Mouse (Mus musculus): Measurements from ENCODE around the gene 4930519P11Rik. TPM values are rescaled to one million over a fixed set of nuclear protein-coding genes. Genes with fewer than 3 reads are reported as not detected.

The 4930519P11Rik gene
- polyA plus RNA-seq, 1 experiment from 2014 or later = 0.35 TPM

GRCm38 (mm10) chr2:154577744-154578067 is 35.5 kb downstream of the 4930519P11Rik start:
- Histone ChIP-seq H3K4me1 (peaks cover 11% of the 10 kb centered on the region), H3K27me3 (replicated peaks) (no peaks in the 10 kb centered on the region), H3K9ac (replicated peaks) (no peak overlapping the region), H3K4me2 (no peak overlapping the region), H3K9me3 (replicated peaks) (no peaks in the 10 kb centered on the region), H3K36me3 (no peaks in the 10 kb centered on the region), H3K4me3 (replicated peaks) (no peak overlapping the region), H3K27ac (replicated peaks) (0 out of 2 replicates have a peak overlapping the region, but pooled peaks have one; percentile 9)
- ATAC-seq (ENCODE audit: low FRiP score) = no peak
- WGBS = 55% methylated on average over 6 of the region's 6 CpGs

GRCm38 (mm10) chr2:154576876-154577743 is 36.1 kb downstream of the 4930519P11Rik start:
- WGBS = 23% methylated on average over 12 of the region's 12 CpGs
- H3K9ac ChIP-seq (replicated peaks) = no peak overlapping the region
- no peak for ATAC-seq (ENCODE audit: low FRiP score)

GRCm38 (mm10) chr2:154574271-154574670 is 39.0 kb downstream of the 4930519P11Rik start:
- Histone ChIP-seq H3K4me2 (no peak overlapping the region), H3K4me3 (replicated peaks) (no peak overlapping the region), H3K4me1 (peaks cover 22% of the 10 kb centered on the region), H3K27ac (replicated peaks) (no peak overlapping the region), H3K36me3 (no peaks in the 10 kb centered on the region), H3K27me3 (replicated peaks) (no peaks in the 10 kb centered on the region), H3K9ac (replicated peaks) (no peak overlapping the region), H3K9me3 (replicated peaks) (no peaks in the 10 kb centered on the region)
- no peak for ATAC-seq (ENCODE audit: low FRiP score)
- 19% methylated on average over 7 of the region's 7 CpGs for WGBS

More at GRCm38 (mm10) chr2:154576876-154577743, 36.1 kb downstream of the 4930519P11Rik start:
- Histone ChIP-seq H3K9me3 (replicated peaks) (no peaks in the 10 kb centered on the region), H3K27me3 (replicated peaks) (no peaks in the 10 kb centered on the region), H3K27ac (replicated peaks) (0 out of 2 replicates have a peak overlapping the region, but pooled peaks have one; percentile 9), H3K4me2 (no peak overlapping the region), H3K4me1 (peaks cover 11% of the 10 kb centered on the region), H3K4me3 (replicated peaks) (no peak overlapping the region), H3K36me3 (no peaks in the 10 kb centered on the region)

GRCm38 (mm10) chr2:154572996-154573395 is 40.2 kb downstream of the 4930519P11Rik start:
- Histone ChIP-seq H3K4me3 (replicated peaks) (no peak overlapping the region), H3K9me3 (replicated peaks) (no peaks in the 10 kb centered on the region), H3K9ac (replicated peaks) (no peak overlapping the region), H3K27me3 (replicated peaks) (no peaks in the 10 kb centered on the region), H3K4me2 (no peak overlapping the region), H3K4me1 (peaks cover 35% of the 10 kb centered on the region), H3K27ac (replicated peaks) (no peak overlapping the region), H3K36me3 (no peaks in the 10 kb centered on the region)
- no peak for ATAC-seq (ENCODE audit: low FRiP score)
- WGBS = 89% methylated on average over 3 of the region's 3 CpGs

- ATAC-seq (ENCODE audit: low FRiP score) = no peak
Measured at GRCm38 (mm10) chr2:154571976-154572375, 41.3 kb downstream of the 4930519P11Rik start.

GRCm38 (mm10) chr2:154571266-154571665 is 42.0 kb downstream of the 4930519P11Rik start:
- Histone ChIP-seq H3K4me2 (no peak overlapping the region), H3K4me3 (replicated peaks) (no peak overlapping the region), H3K27ac (replicated peaks) (no peak overlapping the region), H3K27me3 (replicated peaks) (no peaks in the 10 kb centered on the region), H3K9ac (replicated peaks) (no peak overlapping the region), H3K36me3 (no peaks in the 10 kb centered on the region), H3K4me1 (peaks cover 26% of the 10 kb centered on the region), H3K9me3 (replicated peaks) (no peaks in the 10 kb centered on the region)
- no peak for ATAC-seq (ENCODE audit: low FRiP score)
- 86% methylated on average over 4 of the region's 4 CpGs for WGBS

More at GRCm38 (mm10) chr2:154571976-154572375, 41.3 kb downstream of the 4930519P11Rik start:
- no peak overlapping the region for H3K9ac ChIP-seq (replicated peaks)
- no peak overlapping the region for H3K4me2 ChIP-seq
- H3K27ac ChIP-seq (replicated peaks) = no peak overlapping the region
- WGBS = 71% methylated on average over 8 of the region's 8 CpGs
- H3K27me3 ChIP-seq (replicated peaks) = no peaks in the 10 kb centered on the region
- H3K4me3 ChIP-seq (replicated peaks) = no peak overlapping the region
- no peaks in the 10 kb centered on the region for H3K9me3 ChIP-seq (replicated peaks)
- H3K36me3 ChIP-seq = no peaks in the 10 kb centered on the region
- peaks cover 30% of the 10 kb centered on the region for H3K4me1 ChIP-seq

GRCm38 (mm10) chr2:154570666-154571065 is 42.6 kb downstream of the 4930519P11Rik start:
- Histone ChIP-seq H3K9ac (replicated peaks) (no peak overlapping the region), H3K9me3 (replicated peaks) (no peaks in the 10 kb centered on the region), H3K4me3 (replicated peaks) (peak overlapping the region; percentile 74), H3K36me3 (no peaks in the 10 kb centered on the region), H3K4me2 (peak overlapping the region; percentile 99), H3K4me1 (peaks cover 26% of the 10 kb centered on the region), H3K27ac (replicated peaks) (no peak overlapping the region; the same call in 1 of the 2 replicates), H3K27me3 (replicated peaks) (no peaks in the 10 kb centered on the region)
- ATAC-seq (ENCODE audit: low FRiP score) = no peak
- WGBS = 64% methylated on average over 4 of the region's 4 CpGs

GRCm38 (mm10) chr2:154569836-154570286 is 43.4 kb downstream of the 4930519P11Rik start, which contains the start of gene E2f1:
Gene E2f1 (minus strand): TSS chr2:154569892.
- Histone ChIP-seq H3K4me2 (peak within 1 kb of the TSS; percentile 99), H3K27ac (replicated peaks) (peak within 1 kb of the TSS; percentile 66), H3K27me3 (replicated peaks) (no peaks in the 10 kb centered on the region), H3K4me3 (replicated peaks) (peak within 1 kb of the TSS; percentile 74), H3K9ac (replicated peaks) (peak within 1 kb of the TSS; percentile 50), H3K4me1 (peaks cover 26% of the 10 kb centered on the region), H3K36me3 (no peaks in the 10 kb centered on the region), H3K9me3 (replicated peaks) (no peaks in the 10 kb centered on the region)
- under 1% methylated on average over 38 of the region's 44 CpGs for WGBS
- peak; percentile 99 for ATAC-seq (ENCODE audit: low FRiP score)

GRCm38 (mm10) chr2:154569071-154569748 is 44.0 kb downstream of the 4930519P11Rik start:
- under 1% methylated on average over 60 of the region's 70 CpGs for WGBS
- Histone ChIP-seq H3K27me3 (replicated peaks) (no peaks in the 10 kb centered on the region), H3K9me3 (replicated peaks) (no peaks in the 10 kb centered on the region), H3K9ac (replicated peaks) (peak overlapping the region; percentile 50), H3K4me2 (peak overlapping the region; percentile 99), H3K4me1 (peaks cover 26% of the 10 kb centered on the region), H3K27ac (replicated peaks) (peak overlapping the region; percentile 46; the same call in 1 of the 2 replicates), H3K36me3 (no peaks in the 10 kb centered on the region), H3K4me3 (replicated peaks) (peak overlapping the region; percentile 74)
- ATAC-seq (ENCODE audit: low FRiP score) = peak; percentile 59

- H3K4me2 ChIP-seq = peak overlapping the region; percentile 99
- WGBS = 8% methylated on average over 10 of the region's 10 CpGs
- H3K36me3 ChIP-seq = no peaks in the 10 kb centered on the region
- 0 out of 2 replicates have a peak overlapping the region, but pooled peaks have one; percentile 50 for H3K9ac ChIP-seq (replicated peaks)
- no peak for ATAC-seq (ENCODE audit: low FRiP score)
- H3K27me3 ChIP-seq (replicated peaks) = no peaks in the 10 kb centered on the region
- H3K4me3 ChIP-seq (replicated peaks) = peak overlapping the region; percentile 74
- H3K9me3 ChIP-seq (replicated peaks) = no peaks in the 10 kb centered on the region
- peak overlapping the region; percentile 46; the same call in 1 of the 2 replicates for H3K27ac ChIP-seq (replicated peaks)
- H3K4me1 ChIP-seq = peaks cover 26% of the 10 kb centered on the region
Measured at GRCm38 (mm10) chr2:154568329-154569070, 44.7 kb downstream of the 4930519P11Rik start.

- Histone ChIP-seq H3K9me3 (replicated peaks) (no peaks in the 10 kb centered on the region), H3K4me2 (peak overlapping the region; percentile 99), H3K27ac (replicated peaks) (no peak overlapping the region), H3K9ac (replicated peaks) (no peak overlapping the region), H3K36me3 (no peaks in the 10 kb centered on the region), H3K4me3 (replicated peaks) (0 out of 2 replicates have a peak overlapping the region, but pooled peaks have one; percentile 74), H3K4me1 (peaks cover 26% of the 10 kb centered on the region), H3K27me3 (replicated peaks) (no peaks in the 10 kb centered on the region)
- no peak for ATAC-seq (ENCODE audit: low FRiP score)
- 80% methylated on average over 2 of the region's 2 CpGs for WGBS
Measured at GRCm38 (mm10) chr2:154567766-154568165, 45.5 kb downstream of the 4930519P11Rik start.

All from neural tube, embryonic 15.5 days (tissue).